Mouse (Mus musculus) retina, postnatal 7 days (tissue): ENCODE results near the gene Calm3.
A peak's percentile ranks its signal among the peaks of the same experiment; 100 is the strongest.

Source experiments
- DNase-seq: peaks from one replicate; pipeline ENCODE4 v3.0.0-alpha.2; 2012; ENCODE audit warnings: low read depth, low spot score

Gene Calm3

GRCm38 (mm10) chr7:16891641-16892351 is 32.1 kb downstream of the Calm3 start, which contains the start of gene Gng8:
TSS of gene Gng8 (plus strand) at chr7:16891786.
- DNase-seq: peak; percentile 79

GRCm38 (mm10) chr7:16890944-16891343 is 33.0 kb downstream of the Calm3 start:
- DNase-seq: no peak

GRCm38 (mm10) chr7:16890536-16890935 is 33.4 kb downstream of the Calm3 start:
- no peak for DNase-seq

- DNase-seq: no peak
These were observed 38.0 kb downstream of the Calm3 start for GRCm38 (mm10) chr7:16885905-16886304.

- no peak for DNase-seq
These were observed 38.6 kb downstream of the Calm3 start for GRCm38 (mm10) chr7:16885271-16885776.

GRCm38 (mm10) chr7:16884334-16884733 is 39.6 kb downstream of the Calm3 start:
- no peak for DNase-seq

- no peak for DNase-seq
These were observed 40.8 kb downstream of the Calm3 start for GRCm38 (mm10) chr7:16883162-16883561.

- DNase-seq: no peak
These were observed 43.3 kb downstream of the Calm3 start for GRCm38 (mm10) chr7:16880615-16881014.

GRCm38 (mm10) chr7:16879796-16880547 is 43.9 kb downstream of the Calm3 start:
- peak; percentile 46 for DNase-seq

- DNase-seq: no peak
These were observed 46.2 kb downstream of the Calm3 start for GRCm38 (mm10) chr7:16877717-16878116.

- no peak for DNase-seq
These were observed 47.3 kb downstream of the Calm3 start for GRCm38 (mm10) chr7:16876608-16877007.

- no peak for DNase-seq
These were observed 47.9 kb downstream of the Calm3 start for GRCm38 (mm10) chr7:16876006-16876405.

GRCm38 (mm10) chr7:16875326-16875725 is 48.6 kb downstream of the Calm3 start:
- DNase-seq: no peak

- no peak for DNase-seq
These were observed 48.8 kb downstream of the Calm3 start, which contains the start of gene Dact3 for GRCm38 (mm10) chr7:16875310-16875325. TSS of gene Dact3 (plus strand) at chr7:16875317.

GRCm38 (mm10) chr7:16874756-16875309 is 49.1 kb downstream of the Calm3 start:
- peak; percentile 100 for DNase-seq

GRCm38 (mm10) chr7:16874190-16874589 is 49.7 kb downstream of the Calm3 start:
- no peak for DNase-seq

- no peak for DNase-seq
These were observed 50.5 kb downstream of the Calm3 start for GRCm38 (mm10) chr7:16873392-16873791.

- no peak for DNase-seq
These were observed 51.4 kb downstream of the Calm3 start for GRCm38 (mm10) chr7:16872478-16872877.

- no peak for DNase-seq
These were observed 52.3 kb downstream of the Calm3 start for GRCm38 (mm10) chr7:16871600-16871999.

GRCm38 (mm10) chr7:16869497-16869896 is 54.4 kb downstream of the Calm3 start:
- peak; percentile 67 for DNase-seq

GRCm38 (mm10) chr7:16867488-16867887 is 56.4 kb downstream of the Calm3 start:
- no peak for DNase-seq
